Mouse (Mus musculus) right cerebral cortex, postnatal 25 days (tissue): ENCODE results near the gene Aff3.

ENCODE experiments used
- DNase-seq: peaks from one replicate; pipeline ENCODE4 v3.0.0; 2022

Gene Aff3

GRCm38 (mm10) chr1:38591194-38591593 is 73.6 kb downstream of the Aff3 start:
- DNase-seq: no peak

DNA sequence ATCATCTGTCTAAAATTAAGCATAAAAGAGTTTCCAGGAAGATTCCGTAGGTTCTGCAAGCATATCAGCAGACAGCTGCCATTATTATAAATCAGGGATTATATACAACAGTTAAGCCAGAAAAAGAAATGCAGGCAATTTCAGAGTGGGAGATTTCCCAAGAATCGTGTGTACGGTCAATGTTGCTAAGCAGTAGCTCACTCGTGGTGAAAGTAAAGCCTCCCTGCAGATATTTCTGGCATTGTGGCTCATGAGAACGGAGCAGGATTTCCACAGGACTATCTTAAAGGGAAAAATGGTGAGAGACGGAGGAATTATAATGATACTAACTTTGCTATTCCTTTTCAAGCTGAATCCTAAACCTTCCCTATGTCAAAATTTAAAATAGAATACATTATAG is 76.0 kb downstream of the Aff3 start:
- DNase-seq: no peak

DNA sequence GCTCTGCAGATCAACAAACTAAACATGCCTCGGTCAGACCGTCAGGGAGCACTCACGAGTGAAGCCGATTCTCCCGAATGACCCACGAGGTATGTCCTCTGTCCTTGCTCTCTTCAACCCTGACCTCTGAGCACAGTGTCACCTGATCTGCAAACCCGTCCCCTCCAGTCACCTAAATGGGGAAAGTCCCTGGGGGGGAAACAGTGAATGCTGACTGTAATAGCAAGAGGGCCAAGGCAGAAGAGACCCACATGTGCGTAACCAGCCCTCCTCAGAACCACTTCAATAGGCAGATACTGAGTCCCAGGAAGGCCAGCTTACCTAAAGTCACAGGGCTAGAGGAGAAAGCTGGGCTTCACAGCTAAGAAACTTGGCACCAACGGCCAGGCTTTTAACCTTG is 82.4 kb downstream of the Aff3 start:
- no peak for DNase-seq

- DNase-seq: no peak
Measured at GRCm38 (mm10) chr1:38580572-38580971, 84.2 kb downstream of the Aff3 start.

- no peak for DNase-seq
Measured at GRCm38 (mm10) chr1:38578339-38578738, 86.4 kb downstream of the Aff3 start.

- no peak for DNase-seq
Measured at GRCm38 (mm10) chr1:38567791-38568190, 97.0 kb downstream of the Aff3 start.

- no peak for DNase-seq
Measured at GRCm38 (mm10) chr1:38566101-38566678, 98.6 kb downstream of the Aff3 start.

GRCm38 (mm10) chr1:38565295-38565777 is 99.4 kb downstream of the Aff3 start:
- DNase-seq: no peak

DNA sequence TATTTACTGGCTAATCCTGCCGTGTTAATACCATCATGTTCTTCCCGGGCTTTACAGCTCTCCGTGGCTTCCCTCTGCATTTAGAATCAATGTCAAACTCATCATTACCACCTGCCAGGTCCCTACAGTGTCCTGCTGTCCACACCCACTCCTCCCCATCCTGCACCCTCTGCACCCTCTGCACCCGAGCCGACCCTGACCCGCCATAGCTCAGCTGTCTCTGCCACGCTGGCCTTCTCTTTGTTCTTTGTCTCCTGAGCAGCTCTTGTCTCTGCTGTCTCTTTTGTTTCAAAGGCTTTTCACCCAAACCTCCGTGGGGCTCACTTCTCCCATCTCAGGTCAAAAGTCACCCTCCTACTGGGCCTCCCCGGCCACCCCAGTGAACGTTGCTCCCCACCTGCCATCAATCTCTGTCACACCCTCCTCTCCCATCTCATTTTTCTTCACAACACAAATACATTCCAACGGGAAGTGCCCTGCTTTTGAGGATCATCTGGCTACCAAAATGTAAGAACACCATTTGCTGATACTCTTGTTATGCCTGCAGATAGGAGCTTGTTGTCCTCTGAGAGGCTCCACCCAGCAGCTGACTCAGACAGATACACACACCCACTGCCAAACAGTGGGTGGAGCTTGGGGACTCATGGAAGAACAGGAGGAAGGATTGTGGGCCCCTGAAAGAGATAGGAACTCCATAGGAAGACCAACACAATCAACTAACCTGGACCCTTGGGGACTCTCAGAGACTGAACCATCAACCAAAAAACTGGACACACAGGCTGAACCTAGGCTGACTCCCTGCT is 102.2 kb downstream of the Aff3 start:
- no peak for DNase-seq

- DNase-seq: no peak
Measured at GRCm38 (mm10) chr1:38561331-38561730, 103.4 kb downstream of the Aff3 start.

GRCm38 (mm10) chr1:38560666-38561065 is 104.1 kb downstream of the Aff3 start:
- DNase-seq: no peak

- no peak for DNase-seq
Measured at GRCm38 (mm10) chr1:38557615-38558014, 107.1 kb downstream of the Aff3 start.

GRCm38 (mm10) chr1:38554546-38554945 is 110.2 kb downstream of the Aff3 start:
- no peak for DNase-seq

DNA sequence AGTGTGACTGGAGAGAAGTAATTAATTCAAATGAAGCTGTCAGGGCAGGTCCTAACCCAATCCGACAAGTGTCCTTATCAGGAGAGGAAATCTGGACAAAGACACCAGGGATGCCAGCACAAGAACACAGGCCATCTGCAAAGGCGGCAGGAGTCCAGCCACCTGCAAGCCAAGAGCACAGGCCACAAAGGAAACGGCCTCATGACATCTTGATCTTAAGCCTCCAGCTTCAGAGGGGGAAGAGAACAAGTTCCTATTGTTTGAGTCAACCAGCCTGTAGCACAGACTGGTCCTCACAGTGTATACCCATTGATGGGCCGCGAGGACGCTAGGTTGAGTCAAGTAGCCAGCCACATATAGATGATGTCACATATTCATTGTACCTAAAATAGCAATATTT is 111.7 kb downstream of the Aff3 start:
- DNase-seq: no peak

- DNase-seq: no peak
Measured at GRCm38 (mm10) chr1:38550579-38550978, 114.2 kb downstream of the Aff3 start.

GRCm38 (mm10) chr1:38548671-38549661 is 115.8 kb downstream of the Aff3 start:
- DNase-seq: no peak

GRCm38 (mm10) chr1:38547685-38548084 is 117.1 kb downstream of the Aff3 start:
- DNase-seq: no peak

DNA sequence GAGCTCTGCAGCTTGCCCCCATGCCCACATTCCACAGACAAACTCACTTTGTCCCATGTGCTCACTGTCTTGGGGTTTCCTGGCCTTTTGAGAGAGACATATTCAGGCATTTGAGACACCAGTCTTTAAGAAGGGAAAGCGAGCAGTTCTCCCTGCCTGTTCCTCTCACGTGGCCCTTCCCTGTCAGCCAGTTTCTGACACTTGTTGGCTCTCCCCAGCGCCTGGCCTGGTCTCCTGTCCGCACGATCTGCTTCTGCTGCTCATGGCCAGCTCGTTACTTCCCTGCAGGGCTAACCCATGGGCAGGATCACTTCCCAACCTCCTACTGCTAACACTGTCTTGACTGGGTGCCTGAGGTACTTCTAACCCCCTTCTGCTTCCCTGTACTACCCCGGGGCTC is 118.1 kb downstream of the Aff3 start:
- no peak for DNase-seq

GRCm38 (mm10) chr1:38545282-38545945 is 119.3 kb downstream of the Aff3 start:
- DNase-seq: no peak

DNA sequence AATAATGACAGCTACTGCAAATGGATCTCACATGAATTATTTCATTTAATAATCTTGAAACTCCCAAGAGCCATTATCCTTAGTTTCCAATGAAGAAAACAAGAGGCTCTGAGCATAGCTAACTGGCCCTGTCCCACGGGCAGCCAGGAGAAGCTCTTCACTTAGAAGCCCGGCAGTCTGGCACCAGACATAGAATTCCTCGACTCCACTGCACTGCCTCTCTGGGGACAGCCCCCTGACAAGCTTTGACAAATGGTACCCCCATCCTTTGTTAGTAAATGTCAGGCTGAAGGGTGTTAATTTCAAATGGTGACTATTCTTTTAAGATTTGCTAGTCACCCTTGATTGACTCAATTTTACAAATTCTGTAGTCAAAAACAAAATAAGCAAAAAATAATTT is 120.3 kb downstream of the Aff3 start:
- no peak for DNase-seq

DNA sequence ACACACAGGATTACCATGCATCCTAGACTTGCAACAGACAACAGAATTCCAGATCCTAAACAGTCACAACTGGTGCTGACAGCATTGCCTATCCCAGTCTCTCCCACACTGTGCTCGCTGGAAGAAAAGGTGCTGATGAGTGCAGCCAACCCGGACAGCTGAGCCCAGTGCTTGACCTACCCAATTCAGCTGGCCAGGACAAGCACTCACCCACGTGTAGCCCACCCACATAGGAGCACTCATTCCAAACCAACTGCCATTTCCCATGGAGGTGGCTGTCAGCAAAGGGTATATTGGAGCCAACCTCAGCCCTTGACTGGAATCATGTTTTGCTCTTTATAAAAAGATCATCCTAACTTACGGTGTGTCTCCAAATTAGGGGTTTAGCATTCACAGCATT is 123.2 kb downstream of the Aff3 start:
- no peak for DNase-seq

DNA sequence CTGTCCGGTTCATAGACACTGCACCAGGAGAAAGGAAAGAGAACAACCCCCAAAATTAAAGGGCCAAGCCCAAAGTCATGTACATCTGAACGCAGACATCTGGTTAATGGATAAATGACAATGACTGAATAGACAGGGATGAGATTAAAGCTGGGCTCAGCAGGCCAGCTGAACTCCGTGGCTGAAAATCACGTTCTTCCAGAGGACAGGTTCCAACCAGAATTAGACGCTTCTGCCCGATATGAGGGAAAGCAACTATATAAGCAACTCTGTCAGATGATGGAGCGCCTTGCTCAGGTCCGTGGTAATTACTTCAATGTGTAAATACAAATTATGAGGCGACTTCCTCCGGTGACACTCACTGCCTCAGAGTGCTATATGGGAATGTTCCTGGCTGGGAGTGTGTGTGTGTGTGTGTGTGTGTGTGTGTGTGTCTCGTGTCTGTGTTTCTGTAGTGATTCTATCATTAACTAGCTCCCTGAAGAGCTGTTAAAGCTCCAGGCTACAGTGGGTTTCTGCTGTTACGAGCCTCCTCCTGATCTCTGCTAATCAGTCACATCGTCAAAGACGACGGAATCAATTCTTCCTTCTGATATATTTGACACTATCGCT is 127.7 kb downstream of the Aff3 start:
- no peak for DNase-seq
